Mouse (Mus musculus): ENCODE data around the gene Ovol1. TPM values are rescaled to one million over a fixed set of nuclear protein-coding genes. Genes with fewer than 3 reads are reported as not detected.
A peak's percentile ranks its signal among the peaks of the same experiment; 100 is the strongest.

The Ovol1 gene
- polyA plus RNA-seq, 1 experiment from 2014 or later = 12.3 TPM

DNA sequence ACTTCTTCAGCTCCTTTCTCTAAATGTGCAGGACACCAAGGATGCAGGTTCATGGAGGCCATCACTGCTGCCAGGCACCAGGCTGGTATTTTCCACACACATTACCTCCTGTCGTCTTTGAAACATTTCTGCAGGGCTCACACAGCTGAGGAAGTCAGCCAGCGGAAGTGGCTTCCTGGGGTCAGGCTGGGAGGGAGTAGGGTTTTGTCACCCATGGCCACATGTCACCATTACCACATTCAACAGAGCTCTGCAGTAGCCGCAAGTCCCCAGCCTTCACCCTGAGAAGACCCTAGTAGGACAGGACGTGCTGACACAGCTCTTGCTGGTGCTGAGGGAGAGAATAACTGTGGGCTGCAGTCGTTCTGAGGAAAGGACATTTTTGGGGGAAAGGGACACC lies 11.4 kb upstream of the Ovol1 start:
- no peak for TF ChIP-seq CTCF (IDR thresholded peaks at IDR 0.05; ENCODE audit: low read depth)
- no peaks in the 10 kb centered on the region for H3K9me3 ChIP-seq (replicated peaks; ENCODE audit: low read length)
- no peaks in the 10 kb centered on the region for H3K27me3 ChIP-seq (ENCODE audit: insufficient read depth, low read length)
- no peak overlapping the region for H3K4me3 ChIP-seq (replicated peaks; ENCODE audit: low read depth, low read length)
- WGBS = 65% methylated on average over 5 of the region's 5 CpGs
- 0 out of 2 replicates have a peak, but pooled peaks cover 8% of the 10 kb centered on the region for H3K36me3 ChIP-seq (ENCODE audit: insufficient read depth, low read length)
- no peak overlapping the region for H3K27ac ChIP-seq
- peaks cover 9% of the 10 kb centered on the region; the same call in 1 of the 2 replicates for H3K4me1 ChIP-seq (replicated peaks; ENCODE audit: insufficient read depth, low read length)
- ATAC-seq (replicated peaks; ENCODE audit: low FRiP score, low read depth) (no peak), DNase-seq (ENCODE audit: low spot score) (no peak)
- no peak overlapping the region for H3K9ac ChIP-seq (ENCODE audit: low read depth, low read length)
- H3K4me2 ChIP-seq (ENCODE audit: low read length) = no peak overlapping the region

DNA sequence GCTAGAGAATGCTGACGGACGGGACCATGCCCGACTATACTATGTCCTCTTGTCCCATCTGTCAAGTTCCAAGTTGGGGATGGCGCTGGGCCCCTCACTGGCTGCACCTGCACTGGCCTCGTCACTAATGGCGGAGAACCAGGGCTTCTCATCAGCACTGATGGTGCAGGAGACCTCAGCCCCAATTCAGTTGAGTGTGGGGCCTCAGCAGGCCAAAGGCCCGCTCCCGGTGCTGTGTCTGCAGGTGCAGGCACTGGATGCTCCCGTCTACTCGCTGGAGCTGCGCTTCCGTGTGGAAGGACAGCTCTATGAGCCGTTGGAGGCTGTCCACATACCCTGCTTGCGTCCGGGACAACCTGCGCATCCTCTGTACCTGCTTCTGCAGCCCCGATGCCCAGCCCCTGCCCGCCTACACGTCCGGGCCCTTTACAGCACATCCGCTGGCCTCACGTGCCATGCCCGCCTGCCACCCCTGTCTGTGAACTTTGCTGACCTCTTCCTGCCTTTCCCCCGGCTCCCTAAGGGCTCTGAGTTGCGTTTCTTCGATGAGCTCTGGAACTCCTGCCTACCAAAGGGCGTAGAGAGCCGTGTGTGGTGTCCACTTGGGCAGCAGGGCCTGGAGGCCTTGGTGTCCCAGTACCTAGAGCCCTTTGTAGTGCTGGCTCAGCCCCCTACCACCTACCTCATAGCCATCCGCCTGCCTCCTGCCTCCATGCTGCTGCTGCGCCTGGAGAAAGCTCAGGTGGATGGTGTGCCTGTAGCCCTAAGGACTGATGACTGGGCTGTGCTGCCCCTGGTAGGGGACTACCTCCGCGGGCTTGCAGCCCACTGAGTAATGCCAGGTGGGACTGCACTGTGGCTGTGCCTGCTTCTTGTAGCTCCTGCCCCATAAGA lies 10.2 kb upstream of the Ovol1 start:
- 0 out of 2 replicates have a peak, but pooled peaks cover 8% of the 10 kb centered on the region for H3K36me3 ChIP-seq (ENCODE audit: insufficient read depth, low read length)
- H3K27ac ChIP-seq = no peak overlapping the region

DNA sequence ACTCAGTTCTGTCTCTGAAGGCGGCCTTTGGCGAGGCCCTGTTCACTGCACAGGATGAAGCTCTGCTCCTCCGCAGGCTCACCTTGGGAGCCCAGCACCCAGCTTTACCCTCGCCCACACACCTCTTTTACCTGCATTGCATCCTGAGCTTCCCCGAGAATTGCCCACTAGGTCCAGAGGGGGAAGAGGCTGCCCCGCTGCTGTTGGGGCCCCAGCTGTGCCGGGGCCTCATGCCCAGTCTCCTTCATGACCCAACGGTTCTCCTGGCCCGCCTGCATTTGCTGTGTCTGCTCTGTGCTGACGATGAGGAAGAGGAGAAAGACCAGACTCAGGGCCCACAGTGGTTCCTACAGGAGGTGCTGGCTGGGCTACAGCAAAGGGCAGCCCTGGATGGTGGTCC lies 9.1 kb upstream of the Ovol1 start:
- H3K4me1 ChIP-seq (replicated peaks; ENCODE audit: insufficient read depth, low read length) = peaks cover 17% of the 10 kb centered on the region; the same call in 1 of the 2 replicates
- H3K27me3 ChIP-seq (ENCODE audit: insufficient read depth, low read length) = no peaks in the 10 kb centered on the region
- ATAC-seq (replicated peaks; ENCODE audit: low FRiP score, low read depth) (no peak), DNase-seq (ENCODE audit: low spot score) (no peak)
- H3K27ac ChIP-seq = no peak overlapping the region
- no peak for TF ChIP-seq CTCF (IDR thresholded peaks at IDR 0.05; ENCODE audit: low read depth)
- 91% methylated on average over 10 of the region's 10 CpGs for WGBS
- no peak overlapping the region for H3K4me3 ChIP-seq (replicated peaks; ENCODE audit: low read depth, low read length)
- no peak overlapping the region for H3K9ac ChIP-seq (ENCODE audit: low read depth, low read length)
- 0 out of 2 replicates have a peak, but pooled peaks cover 8% of the 10 kb centered on the region for H3K36me3 ChIP-seq (ENCODE audit: insufficient read depth, low read length)
- no peaks in the 10 kb centered on the region for H3K9me3 ChIP-seq (replicated peaks; ENCODE audit: low read length)
- no peak overlapping the region for H3K4me2 ChIP-seq (ENCODE audit: low read length)

More for the DNA sequence above, 10.2 kb upstream of the Ovol1 start:
- no peak overlapping the region for H3K9ac ChIP-seq (ENCODE audit: low read depth, low read length)
- no peaks in the 10 kb centered on the region for H3K9me3 ChIP-seq (replicated peaks; ENCODE audit: low read length)
- ATAC-seq (replicated peaks; ENCODE audit: low FRiP score, low read depth) (no peak), DNase-seq (ENCODE audit: low spot score) (no peak)
- no peak for TF ChIP-seq CTCF (IDR thresholded peaks at IDR 0.05; ENCODE audit: low read depth)
- WGBS = 92% methylated on average over 32 of the region's 32 CpGs
- peaks cover 17% of the 10 kb centered on the region; the same call in 1 of the 2 replicates for H3K4me1 ChIP-seq (replicated peaks; ENCODE audit: insufficient read depth, low read length)
- H3K27me3 ChIP-seq (ENCODE audit: insufficient read depth, low read length) = no peaks in the 10 kb centered on the region
- no peak overlapping the region for H3K4me2 ChIP-seq (ENCODE audit: low read length)
- no peak overlapping the region for H3K4me3 ChIP-seq (replicated peaks; ENCODE audit: low read depth, low read length)

- Histone ChIP-seq H3K4me2 (ENCODE audit: low read length) (peak overlapping the region; percentile 97), H3K4me3 (replicated peaks; ENCODE audit: low read depth, low read length) (peak overlapping the region; percentile 67), H3K9ac (ENCODE audit: low read depth, low read length) (peak overlapping the region; percentile 73; the same call in 1 of the 2 replicates), H3K36me3 (ENCODE audit: insufficient read depth, low read length) (0 out of 2 replicates have a peak, but pooled peaks cover 8% of the 10 kb centered on the region), H3K27ac (peak overlapping the region; percentile 85), H3K9me3 (replicated peaks; ENCODE audit: low read length) (no peaks in the 10 kb centered on the region), H3K27me3 (ENCODE audit: insufficient read depth, low read length) (no peaks in the 10 kb centered on the region), H3K4me1 (replicated peaks; ENCODE audit: insufficient read depth, low read length) (peaks cover 17% of the 10 kb centered on the region; the same call in 1 of the 2 replicates)
- peak; percentile 89 for TF ChIP-seq CTCF (IDR thresholded peaks at IDR 0.05; ENCODE audit: low read depth)
- ATAC-seq (replicated peaks; ENCODE audit: low FRiP score, low read depth) = peak; percentile 9
- 8% methylated on average over 27 of the region's 27 CpGs for WGBS
- DNase-seq (ENCODE audit: low spot score) = peak; percentile 96
These were observed 8.2 kb upstream of the Ovol1 start for GRCm38 (mm10) chr19:5568470-5569140.

DNA sequence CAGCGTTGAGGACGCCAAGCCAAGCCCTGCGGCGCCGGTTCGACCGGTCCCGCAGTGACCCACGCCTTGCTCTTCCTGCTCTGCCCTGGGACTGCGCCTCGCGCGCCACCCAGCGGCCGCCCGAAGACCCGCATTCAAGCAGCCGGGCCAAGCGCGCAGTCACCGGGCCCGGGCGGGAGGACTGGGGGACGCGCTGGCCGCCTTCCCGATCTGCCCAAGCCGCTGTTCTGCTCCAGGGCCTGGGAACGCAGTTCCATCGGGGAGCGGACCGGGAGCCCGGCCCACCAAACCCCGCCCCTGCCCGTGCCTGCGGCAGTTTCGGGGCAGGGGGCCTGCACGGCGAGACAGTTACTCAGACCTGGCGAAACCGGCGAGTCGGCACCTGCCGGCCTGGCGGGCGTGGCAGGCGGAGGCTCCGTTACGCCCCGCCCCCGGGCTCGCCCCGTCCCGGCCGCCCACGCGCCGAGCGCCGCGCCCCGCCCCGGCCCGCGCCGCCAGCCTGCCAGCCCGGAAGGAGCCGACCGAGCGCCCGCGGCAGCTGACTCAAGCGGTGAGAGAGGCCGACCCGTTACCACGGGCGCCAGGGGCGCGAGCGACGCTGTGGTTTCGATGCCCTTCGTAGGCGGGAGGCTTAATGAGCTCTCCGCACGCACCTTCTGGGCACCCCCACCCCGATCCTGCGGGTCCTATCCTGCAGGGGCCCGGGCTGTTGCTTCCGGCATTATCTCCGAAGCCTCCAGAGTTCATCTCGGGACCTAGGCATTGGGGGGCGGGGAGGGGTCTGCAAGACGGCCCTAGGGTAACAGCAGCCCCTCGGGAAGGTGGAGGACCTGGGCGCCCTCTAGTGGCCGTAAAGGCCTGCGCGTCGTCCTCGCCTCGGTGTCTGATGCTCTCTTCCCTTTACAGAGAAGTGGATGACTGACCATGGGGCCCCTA lies 7.4 kb upstream of the Ovol1 start, which contains the start of gene Ap5b1:
TSS of gene Ap5b1 (plus strand) at position 492 of the 936 bp plus-strand sequence.
- DNase-seq (ENCODE audit: low spot score) (peak; percentile 94), ATAC-seq (replicated peaks; ENCODE audit: low FRiP score, low read depth) (peak; percentile 77)
- TF ChIP-seq CTCF (IDR thresholded peaks at IDR 0.05; ENCODE audit: low read depth) = peak; percentile 97
- Histone ChIP-seq H3K9me3 (replicated peaks; ENCODE audit: low read length) (no peaks in the 10 kb centered on the region), H3K27ac (peak within 1 kb of the TSS; percentile 85), H3K4me2 (ENCODE audit: low read length) (peak within 1 kb of the TSS; percentile 97), H3K9ac (ENCODE audit: low read depth, low read length) (peak within 1 kb of the TSS; percentile 73), H3K4me3 (replicated peaks; ENCODE audit: low read depth, low read length) (peak within 1 kb of the TSS; percentile 67), H3K4me1 (replicated peaks; ENCODE audit: insufficient read depth, low read length) (peaks cover 17% of the 10 kb centered on the region; the same call in 1 of the 2 replicates), H3K36me3 (ENCODE audit: insufficient read depth, low read length) (0 out of 2 replicates have a peak, but pooled peaks cover 8% of the 10 kb centered on the region), H3K27me3 (ENCODE audit: insufficient read depth, low read length) (no peaks in the 10 kb centered on the region)
- WGBS = under 1% methylated on average over 96 of the region's 102 CpGs
